In genomic region chrX:96135581-96135980, GRCm38 (mm10) we compare ENCODE assay signal across 18 mouse cellular contexts. TPM values are rescaled to one million over a fixed set of nuclear protein-coding genes. Genes with fewer than 3 reads are reported as not detected.
DNase-seq lines count a peak whose midpoint lies in the region; ATAC-seq and TF ChIP-seq lines count a peak whose summit lies in the region.
"Had no signal": no experiment of that assay in that cellular context is flagged by ENCODE, and none has a peak within 500 bp of the region (broad histone marks: within the 10 kb centered on the region; RNA-seq: fewer than 3 reads in every experiment).

No protein-coding gene starts in this region.

- TF ChIP-seq POLR2A in bone marrow macrophage, adult 2 months (IDR thresholded peaks at IDR 0.05; ENCODE audit: borderline replicate concordance, low read depth, low read length) = no peak

- peaks cover 41% of the 10 kb centered on the region for H3K4me1 ChIP-seq in heart, embryonic 12.5 days (replicated peaks)
- H3K4me1 ChIP-seq in kidney, embryonic 16.5 days (ENCODE audit: insufficient read depth, low read length) = 0 out of 2 replicates have a peak, but pooled peaks cover 3% of the 10 kb centered on the region
- peaks cover 30% of the 10 kb centered on the region for H3K4me1 ChIP-seq in bone marrow macrophage, adult 2 months (ENCODE audit: control insufficient read depth, insufficient read depth, low read length)
- H3K4me1 ChIP-seq in intestine, embryonic 15.5 days (replicated peaks) = no peaks in the 10 kb centered on the region
- H3K4me1 ChIP-seq: forebrain, embryonic 13.5 days; limb, embryonic 15.5 days had no signal

- H3K4me3 ChIP-seq in heart, embryonic 12.5 days = no peak overlapping the region
- no peak overlapping the region for H3K4me3 ChIP-seq in kidney, embryonic 16.5 days (ENCODE audit: low read length)
- H3K4me3 ChIP-seq in bone marrow macrophage, adult 2 months (ENCODE audit: insufficient read depth, low read length) = no peak overlapping the region
- H3K4me3 ChIP-seq in intestine, embryonic 15.5 days (replicated peaks) = no peak overlapping the region
- H3K4me3 ChIP-seq: erythroblast, embryonic 14.5 days; forebrain, embryonic 13.5 days; limb, embryonic 15.5 days had no signal

- 80% methylated on average over 4 of the region's 4 CpGs for WGBS in heart, embryonic 12.5 days
- WGBS in kidney, embryonic 16.5 days = 80% methylated on average over 4 of the region's 4 CpGs
- 85% methylated on average over 4 of the region's 4 CpGs for WGBS in intestine, embryonic 15.5 days

- no peaks in the 10 kb centered on the region for H3K9me3 ChIP-seq in heart, embryonic 12.5 days (replicated peaks)
- H3K9me3 ChIP-seq in kidney, embryonic 16.5 days (ENCODE audit: low read length) = no peaks in the 10 kb centered on the region
- H3K9me3 ChIP-seq in intestine, embryonic 15.5 days = no peaks in the 10 kb centered on the region
- H3K9me3 ChIP-seq: forebrain, embryonic 13.5 days; limb, embryonic 15.5 days had no signal

- 0 out of 2 replicates have a peak overlapping the region, but pooled peaks have one; percentile 69 for H3K27ac ChIP-seq in heart, embryonic 12.5 days (ENCODE audit: poor library complexity, severe bottlenecking)
- H3K27ac ChIP-seq in kidney, embryonic 16.5 days (ENCODE audit: low read length) = no peak overlapping the region
- peak overlapping the region; percentile 4; the same call in 1 of the 2 replicates for H3K27ac ChIP-seq in bone marrow macrophage, adult 2 months (ENCODE audit: insufficient read depth, low read depth, low read length)
- H3K27ac ChIP-seq in intestine, embryonic 15.5 days = no peak overlapping the region
- H3K27ac ChIP-seq: forebrain, embryonic 13.5 days; hindbrain, embryonic 14.5 days; kidney, postnatal 0 days; limb, embryonic 15.5 days had no signal

- H3K36me3 ChIP-seq in heart, embryonic 12.5 days = no peaks in the 10 kb centered on the region
- H3K36me3 ChIP-seq in kidney, embryonic 16.5 days (ENCODE audit: insufficient read depth, low read length) = no peaks in the 10 kb centered on the region
- no peaks in the 10 kb centered on the region for H3K36me3 ChIP-seq in intestine, embryonic 15.5 days
- H3K36me3 ChIP-seq: limb, embryonic 15.5 days had no signal

- H3K27me3 ChIP-seq in heart, embryonic 12.5 days (replicated peaks) = no peaks in the 10 kb centered on the region
- no peaks in the 10 kb centered on the region; the same call in 1 of the 2 replicates for H3K27me3 ChIP-seq in kidney, embryonic 16.5 days (ENCODE audit: insufficient read depth, low read length)
- no peaks in the 10 kb centered on the region for H3K27me3 ChIP-seq in intestine, embryonic 15.5 days (replicated peaks)
- H3K27me3 ChIP-seq: forebrain, embryonic 13.5 days; limb, embryonic 15.5 days had no signal

- H3K4me2 ChIP-seq in heart, embryonic 12.5 days = no peak overlapping the region
- H3K4me2 ChIP-seq in kidney, embryonic 16.5 days (replicated peaks; ENCODE audit: low read depth, low read length) = no peak overlapping the region
- H3K4me2 ChIP-seq in intestine, embryonic 15.5 days (replicated peaks) = no peak overlapping the region
- H3K4me2 ChIP-seq: forebrain, embryonic 13.5 days; hindbrain, embryonic 14.5 days; limb, embryonic 15.5 days had no signal

- no peak for TF ChIP-seq CTCF in bone marrow macrophage, adult 2 months (IDR thresholded peaks at IDR 0.05; ENCODE audit: low read depth, low read length)

- ATAC-seq in heart, embryonic 12.5 days (ENCODE audit: insufficient number of reproducible peaks, low FRiP score) = no peak
- no peak for ATAC-seq in kidney, embryonic 16.5 days (ENCODE audit: low FRiP score, low TSS enrichment)
- ATAC-seq in intestine, embryonic 15.5 days = no peak
- ATAC-seq: forebrain, embryonic 13.5 days; midbrain, embryonic 16.5 days had no signal

- no peak overlapping the region for H3K9ac ChIP-seq in heart, embryonic 12.5 days
- H3K9ac ChIP-seq in kidney, embryonic 16.5 days (replicated peaks; ENCODE audit: low read length) = no peak overlapping the region
- H3K9ac ChIP-seq in intestine, embryonic 15.5 days = no peak overlapping the region
- H3K9ac ChIP-seq: forebrain, embryonic 13.5 days; hindbrain, embryonic 14.5 days; limb, embryonic 15.5 days had no signal

- DNase-seq in heart, adult 8-10 months (ENCODE audit: low spot score) = no peak
- DNase-seq in kidney, postnatal 25 days = peak; percentile 13 to 48
- peak; percentile 21 for DNase-seq in lung, postnatal 25 days (ENCODE audit: low spot score)
- DNase-seq: B cell, adult 2 months; cerebellum, adult 8-10 months; gastrocnemius, postnatal 14 days; right cerebral cortex, postnatal 14 days; thymus, postnatal 4 days had no signal

RNA-seq across cellular contexts. Expression of gene Msn, which starts 39.7 kb away (rescaled TPM):
- polyA plus RNA-seq in heart, embryonic 12.5 days (2016; fragmentation: Nextera tagmentation; extraction: Ambion mirVana) = 222 and 235 TPM in 2 replicates
- total RNA-seq in heart, adult 8-10 months (2022) = 100 to 1,000 TPM in 2 of 4 experiments, 10 to 100 TPM in 2; 84.4 to 109 (median 102) TPM
- 140 and 149 TPM in 2 replicates for polyA plus RNA-seq in kidney, embryonic 16.5 days (2015; fragmentation: Nextera tagmentation; extraction: Ambion mirVana)
- 426 and 464 TPM in 2 replicates for polyA plus RNA-seq in bone marrow macrophage, adult 2 months (2012; ENCODE audit: insufficient read depth, insufficient read length, missing spikeins)
- 67.3 and 72.2 TPM in 2 replicates for polyA plus RNA-seq in intestine, embryonic 15.5 days (2015; fragmentation: Nextera tagmentation; extraction: Ambion mirVana)

Comparison
In these comparisons a context has a peak if more than half of its experiments do, and no peak if none do; other contexts are left out.
1. H3K27ac ChIP-seq: peak in heart, embryonic 12.5 days (single experiment) and bone marrow macrophage, adult 2 months (single experiment); none in kidney, embryonic 16.5 days (single experiment) and intestine, embryonic 15.5 days (single experiment).